Mouse (Mus musculus): ENCODE results near the gene Rpl29. TPM values are rescaled to one million over a fixed set of nuclear protein-coding genes. Genes with fewer than 3 reads are reported as not detected.

Gene Rpl29
- polyA plus RNA-seq, 1 experiment from 2014 or later = 862 TPM

Other genes starting within 250 kb of the Rpl29 start
- 36.4 and 45.0 TPM in 2 replicates for gene Ppm1m, start 229.7 kb upstream of the Rpl29 start, polyA plus RNA-seq (2016; fragmentation: Nextera tagmentation; extraction: Ambion mirVana)
- gene Twf2, start 226.3 kb upstream of the Rpl29 start, polyA plus RNA-seq (2016; fragmentation: Nextera tagmentation; extraction: Ambion mirVana) = 70.5 and 77.2 TPM in 2 replicates
- gene Tlr9, start 206.9 kb upstream of the Rpl29 start, polyA plus RNA-seq (2016; fragmentation: Nextera tagmentation; extraction: Ambion mirVana) = not detected in 2 replicates
- gene Alas1, start 180.8 kb upstream of the Rpl29 start, polyA plus RNA-seq (2016; fragmentation: Nextera tagmentation; extraction: Ambion mirVana) = 96.9 and 120 TPM in 2 replicates
- gene Poc1a, start 148.4 kb upstream of the Rpl29 start, polyA plus RNA-seq (2016; fragmentation: Nextera tagmentation; extraction: Ambion mirVana) = 36.5 and 42.3 TPM in 2 replicates
- gene Dusp7, start 60.8 kb upstream of the Rpl29 start, polyA plus RNA-seq (2016; fragmentation: Nextera tagmentation; extraction: Ambion mirVana) = 14.4 and 21.0 TPM in 2 replicates
- 31.2 and 45.1 TPM in 2 replicates for gene Acy1, start 8.9 kb downstream of the Rpl29 start, polyA plus RNA-seq (2016; fragmentation: Nextera tagmentation; extraction: Ambion mirVana)
- 4.8 and 7.8 TPM in 2 replicates for gene Abhd14b, start 18.0 kb downstream of the Rpl29 start, polyA plus RNA-seq (2016; fragmentation: Nextera tagmentation; extraction: Ambion mirVana)
- 42.0 and 46.2 TPM in 2 replicates for gene Abhd14a, start 18.2 kb downstream of the Rpl29 start, polyA plus RNA-seq (2016; fragmentation: Nextera tagmentation; extraction: Ambion mirVana)
- 135 and 186 TPM in 2 replicates for gene Pcbp4, start 23.8 kb downstream of the Rpl29 start, polyA plus RNA-seq (2016; fragmentation: Nextera tagmentation; extraction: Ambion mirVana)
- 0.14 and 0.35 TPM in 2 replicates for gene Gpr62, start 36.5 kb downstream of the Rpl29 start, polyA plus RNA-seq (2016; fragmentation: Nextera tagmentation; extraction: Ambion mirVana)
- gene Rrp9, start 46.5 kb downstream of the Rpl29 start, polyA plus RNA-seq (2016; fragmentation: Nextera tagmentation; extraction: Ambion mirVana) = 51.3 and 74.6 TPM in 2 replicates
- gene Parp3, start 47.5 kb downstream of the Rpl29 start, polyA plus RNA-seq (2016; fragmentation: Nextera tagmentation; extraction: Ambion mirVana) = 1.4 and 1.7 TPM in 2 replicates
- gene Iqcf1, start 70.5 kb downstream of the Rpl29 start, polyA plus RNA-seq (2016; fragmentation: Nextera tagmentation; extraction: Ambion mirVana) = not detected in 2 replicates
- gene Iqcf5, start 85.1 kb downstream of the Rpl29 start, polyA plus RNA-seq (2016; fragmentation: Nextera tagmentation; extraction: Ambion mirVana) = not detected in 2 replicates
- not detected in 2 replicates for gene Iqcf3, start 132.2 kb downstream of the Rpl29 start, polyA plus RNA-seq (2016; fragmentation: Nextera tagmentation; extraction: Ambion mirVana)
- not detected in 2 replicates for gene Iqcf4, start 141.5 kb downstream of the Rpl29 start, polyA plus RNA-seq (2016; fragmentation: Nextera tagmentation; extraction: Ambion mirVana)
- gene Iqcf6, start 197.1 kb downstream of the Rpl29 start, polyA plus RNA-seq (2016; fragmentation: Nextera tagmentation; extraction: Ambion mirVana) = not detected in 2 replicates
- 0.21 TPM in 1 of 2 replicates, not detected in the other for gene Grm2, start 226.6 kb downstream of the Rpl29 start, polyA plus RNA-seq (2016; fragmentation: Nextera tagmentation; extraction: Ambion mirVana)

All from heart, embryonic 10.5 days (tissue).